Mouse (Mus musculus) thymus, postnatal 0 days (tissue): Measurements from ENCODE around the gene Ppara. TPM values are rescaled to one million over a fixed set of nuclear protein-coding genes. Genes with fewer than 3 reads are reported as not detected.
"Not testable (repeated sequence)": the region's sequence is repeated elsewhere in the genome, so short reads cannot be mapped to it uniquely, and the experiment has no call there.

Experiments used
- DNase-seq: peaks from one replicate; pipeline ENCODE4 v3.0.0-alpha.2; 2015; ENCODE audit warnings: low spot score
- polyA plus RNA-seq: library from polyadenylated mRNA; unstranded; fragments of >200 nt; fragmentation: Nextera tagmentation; extraction: Ambion mirVana; gene quantifications from 2 replicates; pipeline ENCODE4 v1.2.1, GENCODE M21; 2015

Ppara gene
- polyA plus RNA-seq, 1 experiment from 2014 or later, result 0.72 TPM

GRCm38 (mm10) chr15:85754033-85754650, 19.4 kb downstream of the Ppara start:
- no peak for DNase-seq

- no peak for DNase-seq
Measured at GRCm38 (mm10) chr15:85755214-85755613, 20.4 kb downstream of the Ppara start.

- DNase-seq, result no peak
Measured at GRCm38 (mm10) chr15:85756611-85757010, 21.8 kb downstream of the Ppara start.

- no peak for DNase-seq
Measured at GRCm38 (mm10) chr15:85757768-85758167, 23.0 kb downstream of the Ppara start.

- DNase-seq, result no peak
Measured at GRCm38 (mm10) chr15:85762761-85763160, 28.0 kb downstream of the Ppara start.

- no peak for DNase-seq
Measured at GRCm38 (mm10) chr15:85765022-85765421, 30.2 kb downstream of the Ppara start.

GRCm38 (mm10) chr15:85766677-85767076, 31.9 kb downstream of the Ppara start:
- no peak for DNase-seq

GRCm38 (mm10) chr15:85768991-85769390, 34.2 kb downstream of the Ppara start:
- DNase-seq, result no peak

- no peak for DNase-seq
Measured at GRCm38 (mm10) chr15:85771306-85772121, 36.7 kb downstream of the Ppara start.

- DNase-seq, result no peak
Measured at GRCm38 (mm10) chr15:85772146-85772740, 37.5 kb downstream of the Ppara start.

GRCm38 (mm10) chr15:85774419-85774818, 39.6 kb downstream of the Ppara start:
- DNase-seq, result no peak

GRCm38 (mm10) chr15:85775001-85775400, 40.2 kb downstream of the Ppara start:
- no peak for DNase-seq

GRCm38 (mm10) chr15:85776241-85776640, 41.5 kb downstream of the Ppara start:
- DNase-seq, result peak; percentile 6

GRCm38 (mm10) chr15:85776771-85777170, 42.0 kb downstream of the Ppara start:
- DNase-seq, result no peak

- DNase-seq, result not testable (repeated sequence)
Measured at GRCm38 (mm10) chr15:85778891-85779290, 44.1 kb downstream of the Ppara start.

GRCm38 (mm10) chr15:85783146-85783545, 48.4 kb downstream of the Ppara start:
- no peak for DNase-seq

- DNase-seq, result no peak
Measured at GRCm38 (mm10) chr15:85784341-85784740, 49.6 kb downstream of the Ppara start.

GRCm38 (mm10) chr15:85786711-85787110, 51.9 kb downstream of the Ppara start:
- no peak for DNase-seq

GRCm38 (mm10) chr15:85787482-85787881, 52.7 kb downstream of the Ppara start:
- no peak for DNase-seq

- no peak for DNase-seq
Measured at GRCm38 (mm10) chr15:85788051-85788450, 53.3 kb downstream of the Ppara start.

GRCm38 (mm10) chr15:85788633-85789032, 53.9 kb downstream of the Ppara start:
- no peak for DNase-seq

- no peak for DNase-seq
Measured at GRCm38 (mm10) chr15:85791449-85791848, 56.7 kb downstream of the Ppara start.
